ENCODE assay signal across 15 mouse cellular contexts in the genomic region with DNA sequence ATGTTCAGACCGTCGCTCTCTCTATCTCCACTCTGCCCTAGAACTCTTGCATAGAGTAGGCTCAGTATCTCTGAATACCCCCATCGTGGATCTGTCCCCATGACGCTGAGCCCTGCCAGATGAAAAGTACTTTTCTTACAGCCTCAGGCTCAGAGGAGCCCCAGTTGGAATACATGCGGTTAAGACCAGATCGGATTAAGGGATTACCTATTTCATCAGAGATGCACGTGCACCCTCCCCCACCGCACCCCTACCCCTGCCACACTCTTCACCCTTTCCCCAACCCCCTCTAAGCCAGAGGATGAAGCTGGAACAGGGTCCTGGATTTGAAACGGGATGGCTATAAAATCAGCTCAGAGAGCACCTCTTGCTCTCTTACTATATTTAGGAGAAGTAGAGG. TPM values are rescaled to one million over a fixed set of nuclear protein-coding genes. Genes with fewer than 3 reads are reported as not detected.
"Had no signal": no experiment of that assay in that cellular context is flagged by ENCODE, and none has a peak within 500 bp of the region (broad histone marks: within the 10 kb centered on the region; RNA-seq: fewer than 3 reads in every experiment).

No protein-coding gene starts in this region.

- H3K27ac ChIP-seq: layer of hippocampus, adult 2 months; limb, embryonic 13.5 days; liver, embryonic 14.5 days; neural tube, embryonic 13.5 days had no signal

- H3K9ac ChIP-seq: limb, embryonic 13.5 days; liver, embryonic 14.5 days; neural tube, embryonic 13.5 days had no signal

- H3K36me3 ChIP-seq: limb, embryonic 13.5 days; neural tube, embryonic 13.5 days had no signal

- DNase-seq: left cerebral cortex, postnatal 4 days; lung, adult 18-20 months; spleen, adult 18-20 months; thymus, adult 18-20 months had no signal

- H3K4me3 ChIP-seq: layer of hippocampus, adult 2 months; limb, embryonic 13.5 days; neural tube, embryonic 13.5 days had no signal

- H3K9me3 ChIP-seq: limb, embryonic 13.5 days; neural tube, embryonic 13.5 days had no signal

RNA-seq across cellular contexts. Expression of a gene that starts 0.6 kb away (rescaled TPM):
- total RNA-seq: liver, adult 2 months; megakaryocyte-erythroid progenitor cell, adult 5-6 weeks had no signal
- polyA plus RNA-seq: kidney, embryonic 14.5 days; limb, embryonic 13.5 days; liver, adult 2 months; liver, embryonic 14.5 days; lung, embryonic 16.5 days; neural tube, embryonic 13.5 days; stomach, embryonic 14.5 days; urinary bladder, adult 2 months had no signal

RNA-seq across cellular contexts. Expression of a gene that starts 15.1 kb away (rescaled TPM):
- total RNA-seq: layer of hippocampus, adult 2 months; layer of hippocampus, postnatal 10 days; liver, adult 2 months; megakaryocyte-erythroid progenitor cell, adult 5-6 weeks had no signal
- polyA plus RNA-seq: kidney, embryonic 14.5 days; limb, embryonic 13.5 days; liver, adult 2 months; liver, embryonic 14.5 days; lung, embryonic 16.5 days; neural tube, embryonic 13.5 days; stomach, embryonic 14.5 days had no signal
